Mouse (Mus musculus) liver, embryonic 14.5 days (tissue): ENCODE measurements around the gene Mogat2. TPM values are rescaled to one million over a fixed set of nuclear protein-coding genes. Genes with fewer than 3 reads are reported as not detected.
A peak's percentile ranks its signal among the peaks of the same experiment; 100 is the strongest.

Experiments
- ATAC-seq: fragments of 200-750 bp; cut with Nextera tagmentation; 2 replicates; pipeline ENCODE4 v1.8.0; 2017; ENCODE audit warnings: moderate number of reproducible peaks, mild to moderate bottlenecking, moderate library complexity; ENCODE audit not compliant: insufficient read depth
- DNase-seq, 3 experiments: peaks; one replicate each; pipeline ENCODE4 v3.0.0-alpha.2; 2012 to 2013; ENCODE audit warnings: low read depth in 3 of 3, low spot score in 3 of 3
- H3K27ac ChIP-seq: fragments of 300-500 bp; sonication (generic); 2 replicates; pipeline ENCODE4 v1.5.1; 2014; ENCODE audit warnings: moderate library complexity, mild to moderate bottlenecking, control low read depth, inconsistent platforms
- H3K27me3 ChIP-seq: fragments of 300-500 bp; sonication (generic); 2 replicates; pipeline ENCODE4 v1.6.1; 2014; ENCODE audit warnings: mild to moderate bottlenecking, low read length, moderate library complexity; ENCODE audit not compliant: control insufficient read depth, insufficient read depth
- H3K36me3 ChIP-seq: fragments of 300-500 bp; sonication (generic); replicated peaks from 2 replicates; pipeline ENCODE4 v1.6.1; 2014; ENCODE audit warnings: low read depth; ENCODE audit not compliant: control insufficient read depth, insufficient read depth
- H3K4me1 ChIP-seq, 2 experiments: fragments of 200-500 bp in 1 of 2; fragments of 300-500 bp in 1 of 2; sonication (generic) in 1 of 2; replicated peaks; 2 replicates each; pipeline ENCODE4 v1.6.1; 2012 to 2014; ENCODE audit warnings: antibody characterized with exemption in 1 of 2, inconsistent platforms in 1 of 2, low read length in 1 of 2; ENCODE audit not compliant: control insufficient read depth in 2 of 2, insufficient read depth in 2 of 2
- H3K4me2 ChIP-seq: fragments of 300-500 bp; sonication (generic); 2 replicates; pipeline ENCODE4 v1.6.1; 2014; ENCODE audit warnings: low read depth, mild to moderate bottlenecking, control low read depth, moderate library complexity
- H3K4me3 ChIP-seq, 2 experiments: fragments of 200-500 bp in 1 of 2; fragments of 300-500 bp in 1 of 2; sonication (generic) in 1 of 2; 2 replicates each; pipeline ENCODE4 v1.5.1; 2012 to 2014; ENCODE audit warnings: low read depth in 2 of 2, low read length in 2 of 2, mild to moderate bottlenecking in 2 of 2, control low read depth in 1 of 2, inconsistent platforms in 1 of 2, moderate library complexity in 1 of 2; ENCODE audit not compliant: insufficient read depth in 1 of 2
- H3K9ac ChIP-seq: fragments of 300-500 bp; sonication (generic); replicated peaks from 2 replicates; pipeline ENCODE4 v1.6.1; 2014; ENCODE audit warnings: mild to moderate bottlenecking, control low read depth, moderate library complexity
- H3K9me3 ChIP-seq: fragments of 300-500 bp; sonication (generic); 2 replicates; pipeline ENCODE4 v1.6.1; 2016; ENCODE audit warnings: low read length, mixed read lengths; ENCODE audit not compliant: control insufficient read depth
- CTCF ChIP-seq: IDR thresholded peaks from 2 replicates; pipeline ENCODE4 v1.5.1; 2016; ENCODE audit warnings: antibody characterized with exemption, low read depth, control low read depth
- EP300 ChIP-seq: IDR thresholded peaks from 2 replicates; pipeline ENCODE4 v1.6.1; 2016; ENCODE audit warnings: antibody characterized with exemption, low read depth
- WGBS: fragments of 180-500 bp; shearing (Covaris S2); extraction: QIAGEN DNeasy Blood & Tissue Kit; methylation state at CpG from one replicate; pipeline ENCODE4 v1.1.7; 2014; ENCODE audit not compliant: insufficient replicate concordance; 5-methylcytosine and 5-hydroxymethylcytosine counted together
- polyA plus RNA-seq, 2 experiments: library from polyadenylated mRNA; depleted of rRNA in 1 of 2; stranded (reverse) in 1 of 2; unstranded in 1 of 2; fragments of >200 nt; fragmentation: Nextera tagmentation in 1 of 2; extraction: Ambion mirVana in 1 of 2; gene quantifications; 2 replicates each; pipeline versions ENCODE4 v1.2.1 to v1.2.3; 2012 to 2014

Gene Mogat2
- polyA plus RNA-seq, 2 experiments: 13.5 to 30.3 TPM

DNA sequence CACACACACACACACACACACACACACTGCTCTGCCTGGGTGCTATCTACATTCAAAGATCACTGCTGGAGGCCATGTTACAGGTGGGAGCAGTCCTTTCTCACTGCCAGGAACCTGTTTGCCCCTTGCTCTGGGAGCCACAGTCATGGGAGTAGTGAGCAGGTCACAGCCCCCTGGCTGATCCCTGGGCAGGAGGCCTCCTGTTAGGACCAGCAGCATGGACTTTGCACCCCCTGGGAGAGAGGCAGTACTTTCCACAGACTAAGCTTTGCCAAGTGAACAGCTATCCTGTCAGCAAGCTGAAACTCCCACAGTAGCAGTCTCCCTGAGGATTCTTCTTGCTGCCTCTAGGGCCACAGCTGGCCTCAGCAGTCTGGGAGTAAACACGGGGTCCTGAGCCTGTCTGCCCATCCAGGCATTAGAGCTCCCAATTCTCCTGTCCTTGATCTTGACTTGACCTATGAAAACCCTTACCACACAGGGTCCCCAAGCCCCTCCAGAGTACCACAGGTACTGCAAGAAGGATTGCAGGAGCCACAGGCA is 13.7 kb downstream of the Mogat2 start:
- Histone ChIP-seq H3K27me3 (no peaks in the 10 kb centered on the region), H3K27ac (no peak overlapping the region), H3K36me3 (no peaks in the 10 kb centered on the region), H3K9ac (no peak overlapping the region), H3K4me3 (no peak overlapping the region), H3K9me3 (no peaks in the 10 kb centered on the region), H3K4me2 (no peak overlapping the region), H3K4me1 (peaks cover 0 to 13% of the 10 kb centered on the region in 2 experiments; a peak in 2 of 4 replicates)
- TF ChIP-seq EP300 (no peak), CTCF (no peak)
- DNase-seq (no peak), ATAC-seq (peak; percentile 59)
- 18% methylated on average over 1 of the region's 1 CpGs for WGBS

DNA sequence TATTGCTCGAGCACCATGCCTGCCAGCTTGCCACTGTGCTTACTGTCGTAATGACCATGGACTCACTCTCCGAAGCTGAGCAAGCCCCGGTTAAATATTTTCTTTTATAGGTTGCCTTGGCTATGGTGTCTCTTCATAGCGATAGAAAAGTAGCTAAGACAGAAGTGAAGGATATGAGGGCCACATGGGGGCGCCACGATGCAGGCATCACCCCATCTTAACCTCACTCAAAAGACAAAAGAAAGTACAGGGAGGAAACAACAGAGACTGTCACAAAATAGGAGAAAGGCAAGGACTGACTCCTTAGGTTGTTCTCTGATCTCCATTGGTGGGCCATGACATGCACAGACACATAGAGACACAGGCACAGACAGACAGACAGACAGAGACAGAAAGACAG is 14.2 kb downstream of the Mogat2 start:
- no peak overlapping the region for H3K9ac ChIP-seq

DNA sequence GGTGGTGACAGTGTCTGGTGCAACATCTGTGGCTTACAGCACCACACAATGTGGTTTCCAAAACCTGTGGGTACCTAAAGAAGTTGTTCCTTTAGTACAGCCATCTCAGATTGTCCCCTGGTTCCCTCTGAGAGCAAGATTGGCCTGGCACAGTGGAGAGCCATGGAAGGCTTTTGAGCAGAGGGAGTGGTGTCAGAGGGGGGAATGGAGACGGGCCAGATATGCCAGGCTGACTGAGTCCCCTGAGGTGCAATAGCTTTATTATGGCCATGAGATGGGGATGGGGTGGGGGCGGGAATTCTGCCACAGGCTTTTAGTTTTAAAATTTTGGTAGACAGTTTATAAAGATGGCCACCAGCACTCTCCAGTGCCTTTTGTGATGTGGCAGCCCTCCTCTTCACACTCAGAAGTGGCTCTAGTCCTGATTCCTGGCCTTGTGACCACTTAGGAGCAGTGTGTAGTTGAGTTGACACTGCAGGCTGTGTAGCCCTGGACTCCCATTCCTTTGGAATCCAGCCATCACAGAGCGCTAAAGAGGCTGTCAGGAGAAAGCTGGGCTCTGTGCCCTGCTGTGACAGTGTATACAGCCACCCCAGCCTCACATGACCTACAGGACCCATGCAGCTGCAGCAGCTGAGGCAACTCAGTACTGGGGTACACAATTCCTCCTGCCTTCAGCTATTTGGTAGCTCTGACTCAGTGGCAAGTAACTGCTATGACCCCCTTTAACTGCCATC is 20.9 kb downstream of the Mogat2 start:
- Histone ChIP-seq H3K27ac (no peak overlapping the region), H3K4me2 (no peak overlapping the region)
- DNase-seq: no peak

More for the DNA sequence above, 14.2 kb downstream of the Mogat2 start:
- no peak overlapping the region for H3K27ac ChIP-seq
- peak; percentile 30; the same call in 1 of the 2 replicates for TF ChIP-seq CTCF
- no peak for TF ChIP-seq EP300
- ATAC-seq: no peak; the same call in 1 of the 2 replicates
- H3K36me3 ChIP-seq: no peaks in the 10 kb centered on the region
- no peaks in the 10 kb centered on the region for H3K27me3 ChIP-seq
- no peaks in the 10 kb centered on the region for H3K9me3 ChIP-seq
- no peak overlapping the region for H3K4me2 ChIP-seq
- no peak overlapping the region for H3K4me3 ChIP-seq
- DNase-seq: no peak
- whole genome bisulfite sequencing: 51% methylated on average over 7 of the region's 7 CpGs
- H3K4me1 ChIP-seq: peaks cover 0 to 13% of the 10 kb centered on the region in 2 experiments; a peak in 2 of 4 replicates

DNA sequence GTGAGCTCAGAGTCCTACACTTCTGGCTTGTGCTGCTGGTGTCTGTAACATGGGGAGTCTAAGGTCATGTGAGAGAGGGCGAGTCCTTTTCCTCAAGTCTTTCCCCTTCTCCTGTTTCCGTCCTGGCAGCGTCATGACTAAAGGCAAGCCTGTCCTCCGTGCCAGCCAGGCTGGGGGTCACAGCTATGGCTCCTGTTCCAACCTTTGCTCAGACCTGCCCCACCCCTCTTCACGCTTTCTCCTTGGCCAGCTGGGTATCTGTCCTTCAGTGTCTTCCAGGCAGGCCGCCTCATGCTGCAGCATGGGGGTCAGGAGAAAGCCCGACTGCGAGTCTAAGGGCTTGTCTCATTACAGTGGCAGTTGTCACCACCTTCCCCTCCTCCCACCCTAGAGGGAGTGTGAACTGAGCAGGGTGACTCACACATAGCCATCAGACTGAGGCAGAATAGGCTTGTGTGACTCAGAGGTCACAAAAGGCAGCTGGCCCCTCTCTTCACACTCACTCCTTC is 23.0 kb downstream of the Mogat2 start:
- no peaks in the 10 kb centered on the region for H3K36me3 ChIP-seq
- H3K4me3 ChIP-seq: no peak overlapping the region
- DNase-seq (no peak), ATAC-seq (no peak)
- no peak overlapping the region for H3K4me2 ChIP-seq
- H3K27ac ChIP-seq: no peak overlapping the region
- no peaks in the 10 kb centered on the region for H3K9me3 ChIP-seq
- 52% methylated on average over 8 of the region's 8 CpGs for WGBS
- no peaks in the 10 kb centered on the region for H3K27me3 ChIP-seq
- peaks cover 0 to 10% of the 10 kb centered on the region in 2 experiments; a peak in 2 of 4 replicates for H3K4me1 ChIP-seq
- TF ChIP-seq EP300: no peak
- TF ChIP-seq CTCF: no peak
- no peak overlapping the region for H3K9ac ChIP-seq

More for the DNA sequence above, 20.9 kb downstream of the Mogat2 start:
- H3K36me3 ChIP-seq: no peaks in the 10 kb centered on the region
- TF ChIP-seq CTCF: no peak
- TF ChIP-seq EP300: no peak
- no peaks in the 10 kb centered on the region for H3K27me3 ChIP-seq
- WGBS: 56% methylated on average over 3 of the region's 3 CpGs
- H3K4me1 ChIP-seq: peaks cover 0 to 10% of the 10 kb centered on the region in 2 experiments; a peak in 2 of 4 replicates
- ATAC-seq: no peak
- H3K9me3 ChIP-seq: no peaks in the 10 kb centered on the region
- H3K4me3 ChIP-seq: no peak overlapping the region
- H3K9ac ChIP-seq: no peak overlapping the region

DNA sequence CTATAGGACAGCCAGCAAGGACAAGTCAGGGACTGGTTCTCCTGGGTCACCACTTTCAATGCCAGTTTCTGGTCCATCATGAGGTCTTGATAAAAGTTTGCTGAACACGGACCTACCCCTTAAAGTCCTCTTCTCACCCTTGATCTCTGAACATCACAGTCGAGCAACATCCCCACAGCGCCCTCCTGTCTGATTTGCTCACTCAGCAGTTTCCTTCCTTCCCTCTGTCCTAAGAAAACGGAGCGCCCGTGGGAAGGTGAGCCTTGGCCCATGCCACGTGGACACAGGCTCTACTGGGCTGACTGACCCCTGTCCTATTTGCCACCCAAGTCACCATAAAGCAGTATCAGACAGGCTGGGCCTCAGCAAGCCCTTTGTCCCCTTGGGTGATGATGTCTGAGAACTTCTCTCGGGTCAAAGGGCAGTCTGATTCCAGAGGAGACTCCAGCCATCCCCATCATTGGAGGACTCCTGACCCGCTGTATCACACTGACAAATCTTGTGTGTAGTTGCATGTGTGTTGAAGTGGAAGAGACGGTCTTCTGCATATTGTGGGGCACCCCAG is 23.7 kb downstream of the Mogat2 start:
- peaks cover 0 to 10% of the 10 kb centered on the region in 2 experiments; a peak in 2 of 4 replicates for H3K4me1 ChIP-seq
- H3K36me3 ChIP-seq: no peaks in the 10 kb centered on the region
- no peak overlapping the region for H3K4me3 ChIP-seq
- WGBS: 60% methylated on average over 10 of the region's 10 CpGs
- no peak for TF ChIP-seq CTCF
- no peak for TF ChIP-seq EP300
- no peak for ATAC-seq
- H3K9me3 ChIP-seq: no peaks in the 10 kb centered on the region
- H3K27me3 ChIP-seq: no peaks in the 10 kb centered on the region
- H3K9ac ChIP-seq: no peak overlapping the region
- no peak overlapping the region for H3K4me2 ChIP-seq
- H3K27ac ChIP-seq: no peak overlapping the region
- DNase-seq: no peak
